Mouse (Mus musculus): ENCODE data around the gene Eftud2. TPM values are rescaled to one million over a fixed set of nuclear protein-coding genes. Genes with fewer than 3 reads are reported as not detected.

Gene Eftud2
- polyA plus RNA-seq (2015; fragmentation: Nextera tagmentation; extraction: Ambion mirVana), result 49.2 and 50.3 TPM in 2 replicates

GRCm38 (mm10) chr11:102880585-102881313 is at the start of gene Eftud2, which contains the start of gene Ccdc103:
TSS of gene Eftud2 (minus strand) at chr11:102880985.
TSS of gene Ccdc103 (plus strand) at chr11:102881204.

GRCm38 (mm10) chr11:102924557-102925350 is 44.0 kb upstream of the Eftud2 start, which contains the start of gene Kif18b:
TSS of gene Kif18b (minus strand) at chr11:102925124.

GRCm38 (mm10) chr11:102900763-102901162 is 20.0 kb upstream of the Eftud2 start, which contains the start of gene Gfap:
TSS of gene Gfap (minus strand) at chr11:102900912.

GRCm38 (mm10) chr11:102884616-102885219 is 3.9 kb upstream of the Eftud2 start, which contains the start of gene Fam187a:
TSS of gene Fam187a (plus strand) at chr11:102885169.

GRCm38 (mm10) chr11:102835549-102835948 is 45.2 kb downstream of the Eftud2 start, which contains the start of gene Higd1b:
TSS of gene Higd1b (plus strand) at chr11:102835849.

GRCm38 (mm10) chr11:102819021-102819782 is 61.6 kb downstream of the Eftud2 start, which contains the start of gene Gjc1:
TSS of gene Gjc1 (minus strand) at chr11:102819700.

Other genes with a start within 250 kb of the Eftud2 start
- gene Meioc, start 217.3 kb downstream of the Eftud2 start, polyA plus RNA-seq (2015; fragmentation: Nextera tagmentation; extraction: Ambion mirVana), result 0.28 and 0.71 TPM in 2 replicates
- gene Ccdc43, start 183.2 kb downstream of the Eftud2 start, polyA plus RNA-seq (2015; fragmentation: Nextera tagmentation; extraction: Ambion mirVana), result 83.0 and 84.0 TPM in 2 replicates
- 1.1 and 1.5 TPM in 2 replicates for gene Adam11, start 119.5 kb downstream of the Eftud2 start, polyA plus RNA-seq (2015; fragmentation: Nextera tagmentation; extraction: Ambion mirVana)
- 22.0 and 24.4 TPM in 2 replicates for gene Gjc1, start 61.3 kb downstream of the Eftud2 start, polyA plus RNA-seq (2015; fragmentation: Nextera tagmentation; extraction: Ambion mirVana)
- 4.5 and 5.5 TPM in 2 replicates for gene Higd1b, start 45.1 kb downstream of the Eftud2 start, polyA plus RNA-seq (2015; fragmentation: Nextera tagmentation; extraction: Ambion mirVana)
- gene Ccdc103, start 219 bp upstream of the Eftud2 start, polyA plus RNA-seq (2015; fragmentation: Nextera tagmentation; extraction: Ambion mirVana), result 0.17 and 0.21 TPM in 2 replicates
- not detected in 2 replicates for gene Fam187a, start 4.2 kb upstream of the Eftud2 start, polyA plus RNA-seq (2015; fragmentation: Nextera tagmentation; extraction: Ambion mirVana)
- gene Gfap, start 19.9 kb upstream of the Eftud2 start, polyA plus RNA-seq (2015; fragmentation: Nextera tagmentation; extraction: Ambion mirVana), result 0.11 and 0.14 TPM in 2 replicates
- gene Kif18b, start 44.1 kb upstream of the Eftud2 start, polyA plus RNA-seq (2015; fragmentation: Nextera tagmentation; extraction: Ambion mirVana), result 1.4 and 2.1 TPM in 2 replicates
- gene C1ql1, start 65.7 kb upstream of the Eftud2 start, polyA plus RNA-seq (2015; fragmentation: Nextera tagmentation; extraction: Ambion mirVana), result 0.45 and 0.55 TPM in 2 replicates
- 40.2 and 42.3 TPM in 2 replicates for gene Nmt1, start 147.2 kb upstream of the Eftud2 start, polyA plus RNA-seq (2015; fragmentation: Nextera tagmentation; extraction: Ambion mirVana)
- gene Dcakd, start 147.3 kb upstream of the Eftud2 start, polyA plus RNA-seq (2015; fragmentation: Nextera tagmentation; extraction: Ambion mirVana), result 46.0 and 51.7 TPM in 2 replicates
- gene Plcd3, start 220.7 kb upstream of the Eftud2 start, polyA plus RNA-seq (2015; fragmentation: Nextera tagmentation; extraction: Ambion mirVana), result 2.5 and 2.6 TPM in 2 replicates
- 21.2 and 50.0 TPM in 2 replicates for gene Acbd4, start 220.7 kb upstream of the Eftud2 start, polyA plus RNA-seq (2015; fragmentation: Nextera tagmentation; extraction: Ambion mirVana)
- gene Hexim1, start 235.2 kb upstream of the Eftud2 start, polyA plus RNA-seq (2015; fragmentation: Nextera tagmentation; extraction: Ambion mirVana), result 5.5 and 6.1 TPM in 2 replicates

All from skeletal muscle tissue, postnatal 0 days (tissue).